Mouse (Mus musculus) spleen, adult 2 months (tissue): ENCODE data around the gene Lefty2.

Source experiments
- CTCF ChIP-seq: fragments of 200-500 bp; IDR thresholded peaks from 2 replicates; pipeline ENCODE4 v1.5.1; 2011; ENCODE audit warnings: mild to moderate bottlenecking, inconsistent platforms; ENCODE audit not compliant: insufficient read depth, insufficient read length, insufficient replicate concordance; ENCODE audit errors: extremely low read depth
- POLR2A ChIP-seq: fragments of 200-500 bp; IDR thresholded peaks from 2 replicates; pipeline ENCODE4 v1.6.1; 2011; ENCODE audit warnings: low read depth, low read length, inconsistent platforms

DNA sequence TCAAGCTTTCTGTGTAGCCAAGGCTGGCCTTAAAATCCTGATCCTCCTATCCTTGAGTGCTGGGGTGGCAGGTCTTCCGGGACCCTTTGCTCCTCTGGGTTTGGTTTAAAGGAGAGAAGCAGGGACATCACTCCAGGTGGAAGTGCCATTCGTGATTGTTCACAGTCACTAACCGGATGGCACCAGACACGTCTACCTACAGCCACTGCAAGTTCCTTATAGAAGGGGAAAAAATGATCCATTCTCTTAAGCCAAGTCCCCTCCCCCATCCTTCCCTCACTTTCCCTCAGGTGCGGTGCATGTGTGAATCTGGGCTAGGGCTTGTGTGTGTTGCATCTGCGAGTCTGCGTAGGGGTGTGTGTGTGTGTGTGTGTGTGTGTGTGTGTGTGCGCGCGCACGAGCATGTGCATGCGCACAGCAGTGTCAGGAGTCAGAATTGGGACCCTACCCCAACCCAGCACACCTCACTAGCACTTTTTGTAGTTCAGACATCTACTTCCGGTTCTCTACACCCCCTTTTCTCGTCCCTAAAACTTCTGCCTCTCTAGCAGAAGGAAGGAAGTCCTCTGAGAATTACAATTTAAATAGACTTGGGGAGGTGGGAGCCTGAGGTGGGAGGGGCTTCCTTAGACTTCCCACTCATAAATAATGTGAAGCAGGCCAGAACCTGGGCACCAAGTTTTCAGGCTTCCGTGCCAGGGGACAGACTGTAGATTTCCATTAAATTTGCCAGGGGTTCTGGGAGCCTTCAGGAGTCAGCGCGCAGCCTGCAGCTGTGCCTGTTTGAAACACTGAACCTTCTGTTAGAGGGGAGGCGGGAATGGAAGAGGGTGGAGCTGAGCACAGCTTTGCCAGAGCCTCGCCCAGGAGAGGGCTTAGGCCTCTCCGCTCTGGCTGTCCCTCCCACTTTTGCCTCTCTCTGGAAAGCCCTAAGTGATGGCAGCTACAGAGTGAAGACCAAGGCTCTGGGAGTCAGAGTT is 52.4 kb downstream of the Lefty2 start:
- TF ChIP-seq POLR2A (no peak), CTCF (no peak)
